Mouse (Mus musculus): ENCODE measurements at regions not wholly inside any gene's neighbourhood (a gene's known extent, or its start where the extent isn't known, plus 50 kb on each side); places are given as distances from the start of the nearest gene placed in this dataset.

DNA sequence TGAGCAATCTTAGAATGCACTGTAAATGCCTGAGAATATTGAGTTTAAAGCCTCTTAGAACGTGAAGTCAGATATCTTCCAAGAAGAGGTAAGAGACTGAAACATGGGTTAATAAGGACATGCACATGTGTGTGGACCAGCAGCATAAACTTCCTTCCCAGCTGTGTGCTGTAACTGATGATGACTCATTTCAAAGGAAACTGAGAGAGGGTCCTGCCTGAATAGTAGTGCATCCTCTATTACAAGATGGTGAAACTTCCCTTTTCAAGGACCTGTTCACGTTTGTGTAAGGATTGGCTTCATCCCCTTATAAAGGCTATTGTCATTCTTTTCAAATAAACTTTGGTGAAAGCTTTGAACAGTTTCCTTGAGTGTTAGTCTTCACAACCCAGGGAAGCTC is 363.4 kb upstream of the Mmadhc start:
- WGBS, result 63% methylated on average over 2 of the region's 2 CpGs
- DNase-seq (ENCODE audit: low spot score) (no peak), ATAC-seq (ENCODE audit: low FRiP score, low read depth) (no peak)
- Histone ChIP-seq H3K4me2 (replicated peaks; ENCODE audit: low read depth, low read length, severe bottlenecking) (no peak overlapping the region), H3K9me3 (ENCODE audit: control insufficient read depth, low read length) (no peaks in the 10 kb centered on the region), H3K27ac (replicated peaks; ENCODE audit: low read depth, low read length) (no peak overlapping the region), H3K4me3 (replicated peaks; ENCODE audit: low read length) (no peak overlapping the region), H3K9ac (ENCODE audit: low read depth, low read length, severe bottlenecking) (no peak overlapping the region), H3K27me3 (ENCODE audit: control insufficient read depth, insufficient read depth, low read length) (no peaks in the 10 kb centered on the region), H3K4me1 (ENCODE audit: control insufficient read depth, insufficient read depth, low read length) (peaks cover 7% of the 10 kb centered on the region), H3K36me3 (ENCODE audit: control insufficient read depth, insufficient read depth, low read length) (no peaks in the 10 kb centered on the region)
- no peak for TF ChIP-seq POLR2A (IDR thresholded peaks at IDR 0.05; ENCODE audit: borderline replicate concordance, extremely low read depth, insufficient read depth, insufficient read length)

- TF ChIP-seq POLR2A (IDR thresholded peaks at IDR 0.05; ENCODE audit: borderline replicate concordance, extremely low read depth, insufficient read depth, insufficient read length), result no peak
- Histone ChIP-seq H3K4me3 (replicated peaks; ENCODE audit: low read length) (no peak overlapping the region), H3K36me3 (ENCODE audit: control insufficient read depth, insufficient read depth, low read length) (no peaks in the 10 kb centered on the region), H3K4me2 (replicated peaks; ENCODE audit: low read depth, low read length, severe bottlenecking) (no peak overlapping the region), H3K27ac (replicated peaks; ENCODE audit: low read depth, low read length) (no peak overlapping the region), H3K4me1 (ENCODE audit: control insufficient read depth, insufficient read depth, low read length) (peaks cover 10% of the 10 kb centered on the region), H3K9ac (ENCODE audit: low read depth, low read length, severe bottlenecking) (no peak overlapping the region), H3K27me3 (ENCODE audit: control insufficient read depth, insufficient read depth, low read length) (no peaks in the 10 kb centered on the region), H3K9me3 (ENCODE audit: control insufficient read depth, low read length) (no peaks in the 10 kb centered on the region)
- ATAC-seq (ENCODE audit: low FRiP score, low read depth), result no peak
- 37% methylated on average over 7 of the region's 7 CpGs for WGBS
- DNase-seq (ENCODE audit: low spot score), result no peak
Observed at GRCm38 (mm10) chr2:50657826-50658225, 361.2 kb upstream of the Mmadhc start.

GRCm38 (mm10) chr2:50656351-50656750 is 359.8 kb upstream of the Mmadhc start:
- Histone ChIP-seq H3K4me2 (replicated peaks; ENCODE audit: low read depth, low read length, severe bottlenecking) (no peak overlapping the region), H3K9ac (ENCODE audit: low read depth, low read length, severe bottlenecking) (no peak overlapping the region), H3K9me3 (ENCODE audit: control insufficient read depth, low read length) (no peaks in the 10 kb centered on the region), H3K4me3 (replicated peaks; ENCODE audit: low read length) (no peak overlapping the region), H3K36me3 (ENCODE audit: control insufficient read depth, insufficient read depth, low read length) (no peaks in the 10 kb centered on the region), H3K27ac (replicated peaks; ENCODE audit: low read depth, low read length) (no peak overlapping the region), H3K4me1 (ENCODE audit: control insufficient read depth, insufficient read depth, low read length) (peaks cover 10% of the 10 kb centered on the region), H3K27me3 (ENCODE audit: control insufficient read depth, insufficient read depth, low read length) (no peaks in the 10 kb centered on the region)
- no peak for ATAC-seq (ENCODE audit: low FRiP score, low read depth)
- WGBS, result 83% methylated on average over 6 of the region's 6 CpGs
- no peak for TF ChIP-seq POLR2A (IDR thresholded peaks at IDR 0.05; ENCODE audit: borderline replicate concordance, extremely low read depth, insufficient read depth, insufficient read length)
- no peak for DNase-seq (ENCODE audit: low spot score)

DNA sequence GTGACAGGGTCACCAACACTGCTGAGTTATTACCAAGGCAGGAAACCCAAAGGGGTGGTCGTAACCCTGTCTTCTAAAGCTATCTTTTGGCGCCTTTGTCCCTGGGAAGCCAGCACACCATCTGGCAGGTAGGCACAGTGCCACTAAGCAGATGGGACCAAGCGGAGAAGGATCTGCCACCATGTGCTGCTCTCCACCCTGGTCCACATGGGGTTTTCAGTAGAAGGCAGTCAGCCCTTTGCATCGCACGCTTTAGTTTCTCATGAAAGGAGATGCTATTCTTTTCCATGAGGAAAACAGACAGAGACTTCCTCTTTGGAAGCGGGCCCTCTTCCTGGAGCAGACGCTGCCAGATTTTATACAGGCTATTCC is 358.3 kb upstream of the Mmadhc start:
- no peak for TF ChIP-seq POLR2A (IDR thresholded peaks at IDR 0.05; ENCODE audit: borderline replicate concordance, extremely low read depth, insufficient read depth, insufficient read length)
- H3K4me1 ChIP-seq (ENCODE audit: control insufficient read depth, insufficient read depth, low read length), result peaks cover 10% of the 10 kb centered on the region
- 65% methylated on average over 7 of the region's 7 CpGs for WGBS
- no peaks in the 10 kb centered on the region for H3K27me3 ChIP-seq (ENCODE audit: control insufficient read depth, insufficient read depth, low read length)
- no peak overlapping the region for H3K4me2 ChIP-seq (replicated peaks; ENCODE audit: low read depth, low read length, severe bottlenecking)
- H3K4me3 ChIP-seq (replicated peaks; ENCODE audit: low read length), result no peak overlapping the region
- no peaks in the 10 kb centered on the region for H3K36me3 ChIP-seq (ENCODE audit: control insufficient read depth, insufficient read depth, low read length)
- peak; percentile 17 for DNase-seq (ENCODE audit: low spot score)
- ATAC-seq (ENCODE audit: low FRiP score, low read depth), result no peak
- H3K27ac ChIP-seq (replicated peaks; ENCODE audit: low read depth, low read length), result 0 out of 2 replicates have a peak overlapping the region, but pooled peaks have one; percentile 11
- H3K9me3 ChIP-seq (ENCODE audit: control insufficient read depth, low read length), result no peaks in the 10 kb centered on the region
- H3K9ac ChIP-seq (ENCODE audit: low read depth, low read length, severe bottlenecking), result no peak overlapping the region

GRCm38 (mm10) chr2:50654221-50654952 is 357.8 kb upstream of the Mmadhc start:
- H3K9ac ChIP-seq (ENCODE audit: low read depth, low read length, severe bottlenecking), result no peak overlapping the region
- 85% methylated on average over 8 of the region's 8 CpGs for WGBS
- no peak for TF ChIP-seq POLR2A (IDR thresholded peaks at IDR 0.05; ENCODE audit: borderline replicate concordance, extremely low read depth, insufficient read depth, insufficient read length)
- no peak overlapping the region for H3K4me3 ChIP-seq (replicated peaks; ENCODE audit: low read length)
- no peaks in the 10 kb centered on the region for H3K9me3 ChIP-seq (ENCODE audit: control insufficient read depth, low read length)
- no peak for ATAC-seq (ENCODE audit: low FRiP score, low read depth)
- DNase-seq (ENCODE audit: low spot score), result no peak
- H3K27ac ChIP-seq (replicated peaks; ENCODE audit: low read depth, low read length), result no peak overlapping the region
- H3K4me1 ChIP-seq (ENCODE audit: control insufficient read depth, insufficient read depth, low read length), result peaks cover 10% of the 10 kb centered on the region
- H3K27me3 ChIP-seq (ENCODE audit: control insufficient read depth, insufficient read depth, low read length), result no peaks in the 10 kb centered on the region
- H3K4me2 ChIP-seq (replicated peaks; ENCODE audit: low read depth, low read length, severe bottlenecking), result no peak overlapping the region
- H3K36me3 ChIP-seq (ENCODE audit: control insufficient read depth, insufficient read depth, low read length), result no peaks in the 10 kb centered on the region
